Mouse (Mus musculus): ENCODE data around the gene Ctf1.
"Not testable (repeated sequence)": the region's sequence is repeated elsewhere in the genome, so short reads cannot be mapped to it uniquely, and the experiment has no call there.

The Ctf1 gene

GRCm38 (mm10) chr7:127688935-127689334 lies 23.6 kb upstream of the Ctf1 start:
- H3K36me3 ChIP-seq (ENCODE audit: insufficient read depth, low read length): no peaks in the 10 kb centered on the region
- H3K9me3 ChIP-seq (ENCODE audit: low read length): no peaks in the 10 kb centered on the region
- H3K4me1 ChIP-seq (replicated peaks; ENCODE audit: low read depth, low read length): peaks cover 60% of the 10 kb centered on the region
- TF ChIP-seq CTCF (conservative IDR thresholded peaks at IDR 0.05; ENCODE audit: low read length): no peak
- TF ChIP-seq NANOG (IDR thresholded peaks at IDR 0.05; ENCODE audit: borderline replicate concordance, low read length): no peak
- TF ChIP-seq POU5F1 (IDR thresholded peaks at IDR 0.05; ENCODE audit: borderline replicate concordance, low read length): no peak
- 0 out of 2 replicates have a peak, but pooled peaks cover 4% of the 10 kb centered on the region for H3K27me3 ChIP-seq (ENCODE audit: insufficient read depth, low read length)
- H3K4me3 ChIP-seq (replicated peaks; ENCODE audit: low read length): no peak overlapping the region

- Histone ChIP-seq H3K9me3 (ENCODE audit: low read length) (no peaks in the 10 kb centered on the region), H3K4me3 (replicated peaks; ENCODE audit: low read length) (no peak overlapping the region), H3K4me1 (replicated peaks; ENCODE audit: low read depth, low read length) (peaks cover 57% of the 10 kb centered on the region), H3K27me3 (ENCODE audit: insufficient read depth, low read length) (0 out of 2 replicates have a peak, but pooled peaks cover 4% of the 10 kb centered on the region), H3K36me3 (ENCODE audit: insufficient read depth, low read length) (no peaks in the 10 kb centered on the region)
- TF ChIP-seq CTCF (conservative IDR thresholded peaks at IDR 0.05; ENCODE audit: low read length): no peak
Measured at GRCm38 (mm10) chr7:127689626-127690280, 22.8 kb upstream of the Ctf1 start.

GRCm38 (mm10) chr7:127691221-127691989 lies 21.1 kb upstream of the Ctf1 start:
- Histone ChIP-seq H3K4me1 (replicated peaks; ENCODE audit: low read depth, low read length) (peaks cover 46% of the 10 kb centered on the region), H3K27me3 (ENCODE audit: insufficient read depth, low read length) (0 out of 2 replicates have a peak, but pooled peaks cover 4% of the 10 kb centered on the region), H3K36me3 (ENCODE audit: insufficient read depth, low read length) (no peaks in the 10 kb centered on the region), H3K4me3 (replicated peaks; ENCODE audit: low read length) (peak overlapping the region; percentile 69), H3K9me3 (ENCODE audit: low read length) (no peaks in the 10 kb centered on the region)
- TF ChIP-seq CTCF (conservative IDR thresholded peaks at IDR 0.05; ENCODE audit: low read length) (no peak), POU5F1 (IDR thresholded peaks at IDR 0.05; ENCODE audit: borderline replicate concordance, low read length) (no peak), NANOG (IDR thresholded peaks at IDR 0.05; ENCODE audit: borderline replicate concordance, low read length) (no peak)

GRCm38 (mm10) chr7:127693290-127693689 lies 19.2 kb upstream of the Ctf1 start:
- Histone ChIP-seq H3K9me3 (ENCODE audit: low read length) (no peaks in the 10 kb centered on the region), H3K4me1 (replicated peaks; ENCODE audit: low read depth, low read length) (peaks cover 37% of the 10 kb centered on the region), H3K4me3 (replicated peaks; ENCODE audit: low read length) (no peak overlapping the region), H3K27me3 (ENCODE audit: insufficient read depth, low read length) (0 out of 2 replicates have a peak, but pooled peaks cover 4% of the 10 kb centered on the region), H3K36me3 (ENCODE audit: insufficient read depth, low read length) (no peaks in the 10 kb centered on the region)
- TF ChIP-seq POU5F1 (IDR thresholded peaks at IDR 0.05; ENCODE audit: borderline replicate concordance, low read length): no peak

- H3K4me3 ChIP-seq (replicated peaks; ENCODE audit: low read length): not testable (repeated sequence)
- H3K4me1 ChIP-seq (replicated peaks; ENCODE audit: low read depth, low read length): peaks cover 37% of the 10 kb centered on the region
Measured at GRCm38 (mm10) chr7:127693730-127694129, 18.8 kb upstream of the Ctf1 start.

GRCm38 (mm10) chr7:127698986-127699385 lies 13.6 kb upstream of the Ctf1 start:
- H3K4me1 ChIP-seq (replicated peaks; ENCODE audit: low read depth, low read length): peaks cover 11% of the 10 kb centered on the region
- peaks cover 20% of the 10 kb centered on the region for H3K36me3 ChIP-seq (ENCODE audit: insufficient read depth, low read length)
- no peaks in the 10 kb centered on the region for H3K27me3 ChIP-seq (ENCODE audit: insufficient read depth, low read length)
- TF ChIP-seq POU5F1 (IDR thresholded peaks at IDR 0.05; ENCODE audit: borderline replicate concordance, low read length) (no peak), NANOG (IDR thresholded peaks at IDR 0.05; ENCODE audit: borderline replicate concordance, low read length) (no peak), CTCF (conservative IDR thresholded peaks at IDR 0.05; ENCODE audit: low read length) (no peak)
- H3K4me3 ChIP-seq (replicated peaks; ENCODE audit: low read length): no peak overlapping the region
- no peaks in the 10 kb centered on the region for H3K9me3 ChIP-seq (ENCODE audit: low read length)

More at GRCm38 (mm10) chr7:127693730-127694129, 18.8 kb upstream of the Ctf1 start:
- H3K9me3 ChIP-seq (ENCODE audit: low read length); H3K27me3 ChIP-seq (ENCODE audit: insufficient read depth, low read length); H3K36me3 ChIP-seq (ENCODE audit: insufficient read depth, low read length): not testable (repeated sequence)

DNA sequence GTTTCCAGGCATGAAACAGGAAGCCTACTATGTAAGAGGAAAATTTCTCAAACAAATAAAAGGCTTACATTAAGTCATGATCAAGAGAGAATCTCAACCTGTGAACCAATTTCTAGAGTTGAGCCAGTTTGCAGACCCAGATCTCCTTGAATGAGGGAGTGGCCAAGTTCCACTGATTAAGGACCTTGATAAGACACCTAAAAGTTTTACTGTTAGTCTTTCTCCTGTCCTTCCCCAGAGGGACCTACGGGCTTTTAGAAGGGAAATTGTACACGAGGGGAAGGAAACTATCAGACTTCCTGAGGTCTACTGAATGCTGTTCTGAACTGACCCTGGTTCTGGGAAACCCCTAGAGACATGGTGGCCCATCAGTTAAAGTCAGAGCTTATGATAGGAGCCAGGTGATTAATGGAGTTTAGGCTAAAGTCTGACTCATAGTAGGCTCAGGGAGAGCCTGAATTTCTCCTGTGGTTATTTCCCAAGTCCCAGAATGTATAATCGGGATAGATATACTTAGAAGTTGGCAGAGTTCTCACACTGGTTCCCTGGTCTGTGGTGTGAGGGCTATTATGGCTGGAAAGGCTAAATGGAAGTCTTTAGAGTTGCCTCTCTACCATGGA lies 11.7 kb upstream of the Ctf1 start:
- H3K9me3 ChIP-seq (ENCODE audit: low read length): no peaks in the 10 kb centered on the region
- H3K27me3 ChIP-seq (ENCODE audit: insufficient read depth, low read length): no peaks in the 10 kb centered on the region
- peaks cover 14% of the 10 kb centered on the region for H3K4me1 ChIP-seq (replicated peaks; ENCODE audit: low read depth, low read length)
- H3K4me3 ChIP-seq (replicated peaks; ENCODE audit: low read length): no peak overlapping the region
- peaks cover 37% of the 10 kb centered on the region for H3K36me3 ChIP-seq (ENCODE audit: insufficient read depth, low read length)
- TF ChIP-seq NANOG (IDR thresholded peaks at IDR 0.05; ENCODE audit: borderline replicate concordance, low read length) (no peak), CTCF (conservative IDR thresholded peaks at IDR 0.05; ENCODE audit: low read length) (no peak), POU5F1 (IDR thresholded peaks at IDR 0.05; ENCODE audit: borderline replicate concordance, low read length) (no peak)

GRCm38 (mm10) chr7:127703561-127704178 lies 8.9 kb upstream of the Ctf1 start:
- Histone ChIP-seq H3K4me3 (replicated peaks; ENCODE audit: low read length) (no peak overlapping the region), H3K4me1 (replicated peaks; ENCODE audit: low read depth, low read length) (peaks cover 35% of the 10 kb centered on the region), H3K27me3 (ENCODE audit: insufficient read depth, low read length) (no peaks in the 10 kb centered on the region), H3K36me3 (ENCODE audit: insufficient read depth, low read length) (peaks cover 51% of the 10 kb centered on the region), H3K9me3 (ENCODE audit: low read length) (no peaks in the 10 kb centered on the region)
- no peak for TF ChIP-seq CTCF (conservative IDR thresholded peaks at IDR 0.05; ENCODE audit: low read length)

Measured in E14TG2a.4 (cell line).